Mouse (Mus musculus): Measurements from ENCODE around the gene Cyp4f18. TPM values are rescaled to one million over a fixed set of nuclear protein-coding genes. Genes with fewer than 3 reads are reported as not detected.

The Cyp4f18 gene
- total and polyA plus RNA-seq, 3 experiments, result 13.5 to 37.4 (median 31.7) TPM

DNA sequence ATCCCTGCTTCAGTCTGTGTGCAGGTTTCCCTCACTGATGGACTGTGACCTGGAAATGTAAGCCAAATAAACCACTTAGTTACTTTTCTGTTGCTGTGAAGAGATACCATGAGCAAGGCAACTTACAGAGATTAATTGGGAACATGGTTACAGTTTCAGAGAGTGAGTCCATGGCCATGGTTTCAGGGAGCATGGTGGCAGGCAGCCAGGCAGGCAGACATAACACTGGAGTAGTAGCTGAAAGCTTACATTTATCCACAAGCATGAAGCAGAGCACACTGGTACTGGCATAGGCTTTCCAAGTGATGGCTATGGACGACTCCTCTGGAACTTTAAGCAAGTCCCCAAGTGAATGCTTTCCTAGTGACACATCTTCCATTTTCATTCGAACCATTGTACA lies 44.3 kb downstream of the Cyp4f18 start:
- H3K4me1 ChIP-seq (ENCODE audit: control insufficient read depth in 1 of 2, insufficient read depth in 2 of 2), result peaks cover 0 to 15% of the 10 kb centered on the region in 2 experiments; a peak in 2 of 4 replicates
- H3K4me2 ChIP-seq (ENCODE audit: insufficient read depth, low read depth, poor library complexity, severe bottlenecking), result no peak overlapping the region
- in situ Hi-C loops (cut with MboI; ENCODE audit: low pct_ligation_motif_present, low pct_unique_long_range_greater_than_20kb, low sequenced_read_pairs) (no loop called here), dilution Hi-C loops (cut with MboI; ENCODE audit: extremely low pct_ligation_motif_present, extremely low pct_unique_long_range_greater_than_20kb, low sequenced_read_pairs) (no loop called here)
- H3K9ac ChIP-seq (ENCODE audit: insufficient read depth, low read depth), result no peak overlapping the region
- no peak overlapping the region for H3K27ac ChIP-seq (ENCODE audit: insufficient read depth, low read depth)
- H3K79me2 ChIP-seq (replicated peaks; ENCODE audit: control insufficient read depth, extremely low read depth, insufficient read depth, poor library complexity, severe bottlenecking), result peaks cover under 1% of the 10 kb centered on the region; the same call in 1 of the 2 replicates
- no peaks in the 10 kb centered on the region for H3K27me3 ChIP-seq (replicated peaks)
- no peak for TF ChIP-seq CTCF (conservative IDR thresholded peaks at IDR 0.05 in 1 of 2, IDR thresholded peaks at IDR 0.05 in 1 of 2; ENCODE audit: low read depth in 2 of 2, low read length in 2 of 2)
- TF ChIP-seq ZKSCAN1 (IDR thresholded peaks at IDR 0.05; ENCODE audit: borderline replicate concordance, low read depth, low read length), result no peak
- no peak for TF ChIP-seq ZNF384 (IDR thresholded peaks at IDR 0.05; ENCODE audit: low read depth, low read length)
- TF ChIP-seq SIN3A (IDR thresholded peaks at IDR 0.05; ENCODE audit: low read length), result no peak
- no peak for TF ChIP-seq TBP (conservative IDR thresholded peaks at IDR 0.05; ENCODE audit: low read depth, low read length)
- TF ChIP-seq USF2 (conservative IDR thresholded peaks at IDR 0.05; ENCODE audit: low read depth, low read length), result no peak
- no peak for TF ChIP-seq CHD1 (IDR thresholded peaks at IDR 0.05; ENCODE audit: low read depth, low read length)
- no peak for TF ChIP-seq ZC3H11A (IDR thresholded peaks at IDR 0.05; ENCODE audit: low read depth, low read length)
- TF ChIP-seq MEF2A (IDR thresholded peaks at IDR 0.05; ENCODE audit: borderline replicate concordance, low read depth, low read length), result no peak
- no peak for TF ChIP-seq JUND (conservative IDR thresholded peaks at IDR 0.05; ENCODE audit: low read depth, low read length)
- no peak for TF ChIP-seq NELFE (IDR thresholded peaks at IDR 0.05; ENCODE audit: low read depth, low read length)
- no peak for TF ChIP-seq TCF12 (IDR thresholded peaks at IDR 0.05; ENCODE audit: low read depth, low read length)
- no peak for TF ChIP-seq RAD21 (IDR thresholded peaks at IDR 0.05; ENCODE audit: low read depth, low read length)
- TF ChIP-seq ELF1 (IDR thresholded peaks at IDR 0.05; ENCODE audit: low read depth, low read length), result no peak
- TF ChIP-seq MAX (IDR thresholded peaks at IDR 0.05; ENCODE audit: low read length), result no peak
- no peak for TF ChIP-seq POLR2A (IDR thresholded peaks at IDR 0.05; ENCODE audit: low read depth, low read length)
- TF ChIP-seq USF1 (IDR thresholded peaks at IDR 0.05; ENCODE audit: low read depth, low read length), result no peak
- TF ChIP-seq SMC3 (IDR thresholded peaks at IDR 0.05; ENCODE audit: low read depth, low read length), result no peak
- H3K4me3 ChIP-seq (replicated peaks in 1 of 3; ENCODE audit: low read depth in 2 of 3, low read length in 2 of 3, poor library complexity in 1 of 3), result no peak overlapping the region
- H3K36me3 ChIP-seq (replicated peaks in 1 of 2; ENCODE audit: control insufficient read depth in 1 of 2, insufficient read depth in 1 of 2, low read length in 1 of 2), result peaks cover 33 to 84% of the 10 kb centered on the region in 2 experiments
- no peak for DNase-seq (ENCODE audit: extremely low read depth)
- H3K9me3 ChIP-seq (replicated peaks; ENCODE audit: low read length), result peaks cover 19% of the 10 kb centered on the region

- no peak overlapping the region for H3K4me2 ChIP-seq (ENCODE audit: insufficient read depth, low read depth, poor library complexity, severe bottlenecking)
- H3K79me2 ChIP-seq (replicated peaks; ENCODE audit: control insufficient read depth, extremely low read depth, insufficient read depth, poor library complexity, severe bottlenecking), result peaks cover 7% of the 10 kb centered on the region
- dilution Hi-C loops (cut with MboI; ENCODE audit: extremely low pct_ligation_motif_present, extremely low pct_unique_long_range_greater_than_20kb, low sequenced_read_pairs), result no loop called here
- TF ChIP-seq NELFE (IDR thresholded peaks at IDR 0.05; ENCODE audit: low read depth, low read length), result no peak
- no peak for TF ChIP-seq CHD1 (IDR thresholded peaks at IDR 0.05; ENCODE audit: low read depth, low read length)
- no peak for TF ChIP-seq SIN3A (IDR thresholded peaks at IDR 0.05; ENCODE audit: low read length)
- TF ChIP-seq JUND (conservative IDR thresholded peaks at IDR 0.05; ENCODE audit: low read depth, low read length), result no peak
- TF ChIP-seq MXI1 (IDR thresholded peaks at IDR 0.05; ENCODE audit: low read depth, low read length), result no peak
- TF ChIP-seq ZC3H11A (IDR thresholded peaks at IDR 0.05; ENCODE audit: low read depth, low read length), result no peak
- TF ChIP-seq ZKSCAN1 (IDR thresholded peaks at IDR 0.05; ENCODE audit: borderline replicate concordance, low read depth, low read length), result no peak
- no peak for TF ChIP-seq E2F4 (IDR thresholded peaks at IDR 0.05; ENCODE audit: insufficient replicate concordance, low read depth, low read length)
- TF ChIP-seq MAX (IDR thresholded peaks at IDR 0.05; ENCODE audit: low read length), result no peak
- TF ChIP-seq USF1 (IDR thresholded peaks at IDR 0.05; ENCODE audit: low read depth, low read length), result no peak
- TF ChIP-seq TCF12 (IDR thresholded peaks at IDR 0.05; ENCODE audit: low read depth, low read length), result no peak
- TF ChIP-seq UBTF (IDR thresholded peaks at IDR 0.05; ENCODE audit: low read depth, low read length), result no peak
- no peak for TF ChIP-seq RAD21 (IDR thresholded peaks at IDR 0.05; ENCODE audit: low read depth, low read length)
- TF ChIP-seq EP300 (IDR thresholded peaks at IDR 0.05; ENCODE audit: low read length), result no peak
- TF ChIP-seq CTCF (conservative IDR thresholded peaks at IDR 0.05 in 1 of 2, IDR thresholded peaks at IDR 0.05 in 1 of 2; ENCODE audit: low read depth in 2 of 2, low read length in 2 of 2), result no peak
- TF ChIP-seq TBP (conservative IDR thresholded peaks at IDR 0.05; ENCODE audit: low read depth, low read length), result no peak
- no peak for TF ChIP-seq SMC3 (IDR thresholded peaks at IDR 0.05; ENCODE audit: low read depth, low read length)
- no peak for TF ChIP-seq JUN (IDR thresholded peaks at IDR 0.05; ENCODE audit: insufficient read depth, low read depth, low read length)
- no peak for TF ChIP-seq BHLHE40 (IDR thresholded peaks at IDR 0.05; ENCODE audit: low read depth, low read length)
- TF ChIP-seq POLR2AphosphoS2 (IDR thresholded peaks at IDR 0.05; ENCODE audit: low read depth, low read length), result no peak
- in situ Hi-C loops (cut with MboI; ENCODE audit: low pct_ligation_motif_present, low pct_unique_long_range_greater_than_20kb, low sequenced_read_pairs), result no loop called here
- H3K9ac ChIP-seq (ENCODE audit: insufficient read depth, low read depth), result no peak overlapping the region
- no peak overlapping the region for H3K4me3 ChIP-seq (replicated peaks in 1 of 3; ENCODE audit: low read depth in 2 of 3, low read length in 2 of 3, poor library complexity in 1 of 3)
- H3K27me3 ChIP-seq (replicated peaks), result no peaks in the 10 kb centered on the region
- no peak overlapping the region for H3K27ac ChIP-seq (ENCODE audit: insufficient read depth, low read depth)
- H3K4me1 ChIP-seq (ENCODE audit: control insufficient read depth in 1 of 2, insufficient read depth in 2 of 2), result peaks cover 0 to 21% of the 10 kb centered on the region in 2 experiments; a peak in 2 of 4 replicates
- no peak for DNase-seq (ENCODE audit: extremely low read depth)
- peaks cover 19% of the 10 kb centered on the region for H3K9me3 ChIP-seq (replicated peaks; ENCODE audit: low read length)
- peaks cover 33 to 81% of the 10 kb centered on the region in 2 experiments for H3K36me3 ChIP-seq (replicated peaks in 1 of 2; ENCODE audit: control insufficient read depth in 1 of 2, insufficient read depth in 1 of 2, low read length in 1 of 2)
These were observed 45.4 kb downstream of the Cyp4f18 start for GRCm38 (mm10) chr8:71964051-71964450.

All from CH12.LX (cell line).